Comparison of ENCODE assay signal across 11 mouse cellular contexts in the genomic region with DNA sequence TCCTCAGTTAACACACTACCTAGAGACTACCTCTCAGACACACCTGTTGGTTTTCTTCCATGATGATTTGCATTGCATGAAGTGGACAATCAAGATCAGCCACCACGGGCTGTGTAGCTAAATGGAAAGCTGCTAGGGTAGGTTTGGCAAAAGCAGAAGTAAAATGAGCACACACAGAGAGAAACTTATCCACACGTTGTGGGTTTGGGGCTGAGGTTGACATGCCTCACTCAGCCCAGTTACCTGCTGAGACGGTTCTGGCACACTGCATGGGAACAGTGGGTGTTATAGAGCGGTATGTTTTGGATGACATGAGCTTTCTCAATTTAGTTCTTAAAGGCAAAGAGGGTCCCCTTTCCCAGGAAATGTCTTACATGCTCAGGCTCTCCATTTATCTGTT.
"Had no signal": no experiment of that assay in that cellular context is flagged by ENCODE, and none has a peak within 500 bp of the region (broad histone marks: within the 10 kb centered on the region; RNA-seq: fewer than 3 reads in every experiment).

No protein-coding gene starts in this region.

- ATAC-seq: liver, postnatal 0 days; lung, postnatal 0 days; midbrain, embryonic 13.5 days; midbrain, embryonic 15.5 days had no signal

- DNase-seq: liver, postnatal 0 days; lung, adult 2 months; lung, postnatal 14 days; lung, postnatal 36 days; right cerebral cortex, postnatal 14 days; thymus, adult 2 months; thymus, postnatal 25 days; thymus, postnatal 4 days had no signal
